In genomic region chr3:54598296-54598695, GRCm38 (mm10) we compare ENCODE assay signal across 20 mouse cellular contexts.
DNase-seq lines count a peak whose midpoint lies in the region; ATAC-seq and TF ChIP-seq lines count a peak whose summit lies in the region.
"Had no signal": no experiment of that assay in that cellular context is flagged by ENCODE, and none has a peak within 500 bp of the region (broad histone marks: within the 10 kb centered on the region; RNA-seq: fewer than 3 reads in every experiment).

No protein-coding gene starts in this region.

- H3K9me3 ChIP-seq in hindbrain, embryonic 10.5 days, result 0 out of 2 replicates have a peak, but pooled peaks cover 5% of the 10 kb centered on the region
- peaks cover 5% of the 10 kb centered on the region; the same call in 1 of the 2 replicates for H3K9me3 ChIP-seq in hindbrain, embryonic 14.5 days (ENCODE audit: control insufficient read depth, low read length)
- no peaks in the 10 kb centered on the region for H3K9me3 ChIP-seq in limb, embryonic 14.5 days (ENCODE audit: control insufficient read depth, low read length)
- H3K9me3 ChIP-seq in limb, embryonic 10.5 days (replicated peaks), result no peaks in the 10 kb centered on the region; the same call in 1 of the 2 replicates
- H3K9me3 ChIP-seq in midbrain, embryonic 11.5 days (ENCODE audit: control insufficient read depth, low read length), result no peaks in the 10 kb centered on the region
- H3K9me3 ChIP-seq in stomach, embryonic 15.5 days, result no peaks in the 10 kb centered on the region
- H3K9me3 ChIP-seq: forebrain, embryonic 12.5 days; heart, embryonic 10.5 days; limb, embryonic 13.5 days had no signal

- no peaks in the 10 kb centered on the region for H3K27me3 ChIP-seq in hindbrain, embryonic 10.5 days (ENCODE audit: insufficient read depth, poor library complexity, severe bottlenecking)
- H3K27me3 ChIP-seq in hindbrain, embryonic 14.5 days (ENCODE audit: control insufficient read depth, insufficient read depth, low read length), result no peaks in the 10 kb centered on the region
- H3K27me3 ChIP-seq in limb, embryonic 14.5 days (ENCODE audit: control insufficient read depth, insufficient read depth, low read length), result no peaks in the 10 kb centered on the region
- no peaks in the 10 kb centered on the region for H3K27me3 ChIP-seq in limb, embryonic 10.5 days (ENCODE audit: low read depth, poor library complexity, severe bottlenecking)
- H3K27me3 ChIP-seq in midbrain, embryonic 11.5 days (ENCODE audit: control insufficient read depth, insufficient read depth, low read length), result no peaks in the 10 kb centered on the region
- no peaks in the 10 kb centered on the region for H3K27me3 ChIP-seq in stomach, embryonic 15.5 days (replicated peaks)
- H3K27me3 ChIP-seq: forebrain, embryonic 12.5 days; limb, embryonic 13.5 days; megakaryocyte, embryonic 14.5 days had no signal

- H3K27ac ChIP-seq in hindbrain, embryonic 10.5 days, result no peak overlapping the region
- no peak overlapping the region for H3K27ac ChIP-seq in hindbrain, embryonic 14.5 days
- H3K27ac ChIP-seq in limb, embryonic 14.5 days (replicated peaks; ENCODE audit: low read depth, low read length), result 0 out of 2 replicates have a peak overlapping the region, but pooled peaks have one; percentile 19
- H3K27ac ChIP-seq in limb, embryonic 10.5 days, result no peak overlapping the region
- no peak overlapping the region for H3K27ac ChIP-seq in midbrain, embryonic 11.5 days (ENCODE audit: low read depth, low read length)
- peak overlapping the region; percentile 61 for H3K27ac ChIP-seq in stomach, embryonic 15.5 days
- H3K27ac ChIP-seq: forebrain, embryonic 12.5 days; heart, embryonic 10.5 days; layer of hippocampus, adult 2 months; limb, embryonic 13.5 days had no signal

- H3K4me1 ChIP-seq in hindbrain, embryonic 10.5 days (replicated peaks), result peaks cover 13% of the 10 kb centered on the region
- H3K4me1 ChIP-seq in hindbrain, embryonic 14.5 days (replicated peaks; ENCODE audit: control insufficient read depth, insufficient read depth, low read length), result peaks cover 6% of the 10 kb centered on the region
- no peaks in the 10 kb centered on the region for H3K4me1 ChIP-seq in limb, embryonic 14.5 days (ENCODE audit: control insufficient read depth, insufficient read depth, low read length)
- H3K4me1 ChIP-seq in limb, embryonic 10.5 days, result no peaks in the 10 kb centered on the region
- H3K4me1 ChIP-seq in midbrain, embryonic 11.5 days (ENCODE audit: control insufficient read depth, insufficient read depth, low read length), result no peaks in the 10 kb centered on the region; the same call in 1 of the 2 replicates
- no peaks in the 10 kb centered on the region for H3K4me1 ChIP-seq in stomach, embryonic 15.5 days
- H3K4me1 ChIP-seq: forebrain, embryonic 12.5 days; heart, embryonic 10.5 days had no signal

- H3K36me3 ChIP-seq in hindbrain, embryonic 10.5 days, result no peaks in the 10 kb centered on the region
- H3K36me3 ChIP-seq in hindbrain, embryonic 14.5 days (replicated peaks; ENCODE audit: control insufficient read depth, insufficient read depth), result no peaks in the 10 kb centered on the region
- H3K36me3 ChIP-seq in limb, embryonic 14.5 days (ENCODE audit: control insufficient read depth, insufficient read depth, low read length), result no peaks in the 10 kb centered on the region
- no peaks in the 10 kb centered on the region for H3K36me3 ChIP-seq in limb, embryonic 10.5 days
- no peaks in the 10 kb centered on the region for H3K36me3 ChIP-seq in midbrain, embryonic 11.5 days (ENCODE audit: control insufficient read depth, insufficient read depth, low read length)
- H3K36me3 ChIP-seq in stomach, embryonic 15.5 days, result no peaks in the 10 kb centered on the region
- H3K36me3 ChIP-seq: forebrain, embryonic 12.5 days; heart, embryonic 10.5 days; limb, embryonic 13.5 days had no signal

- peak; percentile 29 for DNase-seq in hindbrain, embryonic 10.5 days (ENCODE audit: low spot score)
- DNase-seq in hindbrain, embryonic 14.5 days (ENCODE audit: low spot score), result no peak
- no peak for DNase-seq in limb, embryonic 14.5 days (ENCODE audit: low spot score)
- DNase-seq in limb, embryonic 10.5 days (ENCODE audit: low spot score), result no peak
- DNase-seq in midbrain, embryonic 11.5 days (ENCODE audit: low spot score, missing footprints), result peak; percentile 75
- DNase-seq in adrenal gland, postnatal 4 days (ENCODE audit: low spot score in 2 of 2), result no peak
- no peak for DNase-seq in left cerebral cortex, adult 11 months (ENCODE audit: low spot score)
- DNase-seq: adrenal gland, postnatal 10 days; cerebellum, adult 8-10 months; gastrocnemius, postnatal 36 days; kidney, adult 2 months; spleen, adult 18-20 months; thymus, postnatal 25 days had no signal

- WGBS in hindbrain, embryonic 10.5 days, result 51% methylated on average over 5 of the region's 5 CpGs
- WGBS in hindbrain, embryonic 14.5 days, result 28% methylated on average over 5 of the region's 5 CpGs
- WGBS in limb, embryonic 14.5 days, result 83% methylated on average over 5 of the region's 5 CpGs
- WGBS in limb, embryonic 10.5 days, result 85% methylated on average over 5 of the region's 5 CpGs
- 62% methylated on average over 5 of the region's 5 CpGs for WGBS in midbrain, embryonic 11.5 days
- 77% methylated on average over 5 of the region's 5 CpGs for WGBS in stomach, embryonic 15.5 days

- H3K9ac ChIP-seq in hindbrain, embryonic 14.5 days, result no peak overlapping the region
- H3K9ac ChIP-seq in limb, embryonic 14.5 days (ENCODE audit: low read depth, low read length, severe bottlenecking), result no peak overlapping the region
- no peak overlapping the region for H3K9ac ChIP-seq in midbrain, embryonic 11.5 days (ENCODE audit: low read length)
- H3K9ac ChIP-seq in stomach, embryonic 15.5 days, result no peak overlapping the region
- H3K9ac ChIP-seq: forebrain, embryonic 12.5 days; limb, embryonic 13.5 days had no signal

- no peak overlapping the region for H3K4me3 ChIP-seq in hindbrain, embryonic 10.5 days
- no peak overlapping the region for H3K4me3 ChIP-seq in hindbrain, embryonic 14.5 days (replicated peaks; ENCODE audit: low read length)
- no peak overlapping the region for H3K4me3 ChIP-seq in limb, embryonic 14.5 days (replicated peaks; ENCODE audit: low read length)
- H3K4me3 ChIP-seq in limb, embryonic 10.5 days, result no peak overlapping the region
- H3K4me3 ChIP-seq in midbrain, embryonic 11.5 days (ENCODE audit: low read depth, low read length), result no peak overlapping the region
- no peak overlapping the region for H3K4me3 ChIP-seq in stomach, embryonic 15.5 days (replicated peaks)
- H3K4me3 ChIP-seq: forebrain, embryonic 12.5 days; heart, embryonic 10.5 days; layer of hippocampus, adult 2 months; limb, embryonic 13.5 days; megakaryocyte, embryonic 14.5 days; myocyte had no signal

- no peak for TF ChIP-seq POLR2A in limb, embryonic 14.5 days (IDR thresholded peaks at IDR 0.05; ENCODE audit: borderline replicate concordance, extremely low read depth, insufficient read depth, insufficient read length)

- no peak overlapping the region for H3K4me2 ChIP-seq in hindbrain, embryonic 14.5 days (replicated peaks)
- H3K4me2 ChIP-seq in limb, embryonic 14.5 days (replicated peaks; ENCODE audit: low read depth, low read length, severe bottlenecking), result no peak overlapping the region
- H3K4me2 ChIP-seq in midbrain, embryonic 11.5 days, result no peak overlapping the region
- no peak overlapping the region for H3K4me2 ChIP-seq in stomach, embryonic 15.5 days
- H3K4me2 ChIP-seq: forebrain, embryonic 12.5 days; limb, embryonic 13.5 days had no signal

- ATAC-seq in hindbrain, embryonic 14.5 days (ENCODE audit: low FRiP score), result no peak
- no peak for ATAC-seq in limb, embryonic 14.5 days (ENCODE audit: low FRiP score, low read depth)
- ATAC-seq in midbrain, embryonic 11.5 days (ENCODE audit: low FRiP score), result no peak
- ATAC-seq in stomach, embryonic 15.5 days (ENCODE audit: insufficient read depth, low FRiP score, low read depth), result 0 out of 2 replicates have a peak, but pooled peaks have one; percentile 4

Comparison
In these comparisons a context has a peak if more than half of its experiments do, and no peak if none do; other contexts are left out.
1. DNase-seq: peak in hindbrain, embryonic 10.5 days (single experiment) and midbrain, embryonic 11.5 days (single experiment); none in hindbrain, embryonic 14.5 days (single experiment), limb, embryonic 14.5 days (single experiment), limb, embryonic 10.5 days (single experiment), adrenal gland, postnatal 4 days (0 of 2) and left cerebral cortex, adult 11 months (single experiment).
2. H3K27ac ChIP-seq: peak in limb, embryonic 14.5 days (single experiment) and stomach, embryonic 15.5 days (single experiment); none in hindbrain, embryonic 10.5 days (single experiment), hindbrain, embryonic 14.5 days (single experiment), limb, embryonic 10.5 days (single experiment) and midbrain, embryonic 11.5 days (single experiment).